Mouse (Mus musculus): ENCODE measurements at regions not wholly inside any gene's neighbourhood (a gene's known extent, or its start where the extent isn't known, plus 50 kb on each side); places are given as distances from the start of the nearest gene placed in this dataset.
"Not testable (repeated sequence)": the region's sequence is repeated elsewhere in the genome, so short reads cannot be mapped to it uniquely, and the experiment has no call there.

GRCm38 (mm10) chr16:29917989-29918388 is 146.2 kb upstream of the Hes1 start:
- no peak for DNase-seq (ENCODE audit: low read depth)

- DNase-seq (ENCODE audit: low read depth): no peak
These were observed 145.8 kb upstream of the Hes1 start for GRCm38 (mm10) chr16:29918396-29918795.

GRCm38 (mm10) chr16:29920940-29921339 is 143.2 kb upstream of the Hes1 start:
- no peak for DNase-seq (ENCODE audit: low read depth)

- DNase-seq (ENCODE audit: low read depth): no peak
These were observed 142.8 kb upstream of the Hes1 start for GRCm38 (mm10) chr16:29921385-29921784.

GRCm38 (mm10) chr16:29927276-29927675 is 136.9 kb upstream of the Hes1 start:
- DNase-seq (ENCODE audit: low read depth): not testable (repeated sequence)

GRCm38 (mm10) chr16:29928291-29928690 is 135.9 kb upstream of the Hes1 start:
- DNase-seq (ENCODE audit: low read depth): no peak

GRCm38 (mm10) chr16:29931746-29932351 is 132.3 kb upstream of the Hes1 start:
- no peak for DNase-seq (ENCODE audit: low read depth)

GRCm38 (mm10) chr16:29934649-29935048 is 129.5 kb upstream of the Hes1 start:
- no peak for DNase-seq (ENCODE audit: low read depth)

GRCm38 (mm10) chr16:29938700-29939099 is 125.5 kb upstream of the Hes1 start:
- no peak for DNase-seq (ENCODE audit: low read depth)

- DNase-seq (ENCODE audit: low read depth): no peak
These were observed 124.8 kb upstream of the Hes1 start for GRCm38 (mm10) chr16:29939331-29939850.

GRCm38 (mm10) chr16:29939869-29940707 is 124.1 kb upstream of the Hes1 start:
- no peak for DNase-seq (ENCODE audit: low read depth)

- no peak for DNase-seq (ENCODE audit: low read depth)
These were observed 122.1 kb upstream of the Hes1 start for GRCm38 (mm10) chr16:29942111-29942510.

- no peak for DNase-seq (ENCODE audit: low read depth)
These were observed 120.0 kb upstream of the Hes1 start for GRCm38 (mm10) chr16:29943963-29944860.

GRCm38 (mm10) chr16:29944966-29945365 is 119.2 kb upstream of the Hes1 start:
- DNase-seq (ENCODE audit: low read depth): no peak

GRCm38 (mm10) chr16:29945376-29945890 is 118.8 kb upstream of the Hes1 start:
- no peak for DNase-seq (ENCODE audit: low read depth)

- DNase-seq (ENCODE audit: low read depth): peak; percentile 25
These were observed 118.1 kb upstream of the Hes1 start for GRCm38 (mm10) chr16:29945891-29946598.

- no peak for DNase-seq (ENCODE audit: low read depth)
These were observed 117.2 kb upstream of the Hes1 start for GRCm38 (mm10) chr16:29946966-29947365.

GRCm38 (mm10) chr16:29947670-29948069 is 116.5 kb upstream of the Hes1 start:
- no peak for DNase-seq (ENCODE audit: low read depth)

GRCm38 (mm10) chr16:29950136-29950535 is 114.0 kb upstream of the Hes1 start:
- no peak for DNase-seq (ENCODE audit: low read depth)

GRCm38 (mm10) chr16:29950791-29951190 is 113.4 kb upstream of the Hes1 start:
- no peak for DNase-seq (ENCODE audit: low read depth)

- no peak for DNase-seq (ENCODE audit: low read depth)
These were observed 109.5 kb upstream of the Hes1 start for GRCm38 (mm10) chr16:29954700-29955099.

All from c-Kit-positive CD71-positive TER-119-negative erythroid progenitor cells, embryonic 14.5 days (primary cell).